Mouse (Mus musculus) urinary bladder, postnatal 4 days (tissue): ENCODE results near the gene Lce1b.
"Not testable (repeated sequence)": the region's sequence is repeated elsewhere in the genome, so short reads cannot be mapped to it uniquely, and the experiment has no call there.

Experiments used
- DNase-seq, 2 experiments: peaks; one replicate each; pipeline ENCODE4 v3.0.0; 2021 to 2022; ENCODE audit warnings: low spot score in 2 of 2

Lce1b gene

GRCm38 (mm10) chr3:92656826-92657225, at the start of gene Lce1b:
Gene Lce1b (minus strand): TSS chr3:92656926.
- no peak for DNase-seq

GRCm38 (mm10) chr3:92694613-92695012, 37.9 kb upstream of the Lce1b start:
- DNase-seq: no peak

DNA sequence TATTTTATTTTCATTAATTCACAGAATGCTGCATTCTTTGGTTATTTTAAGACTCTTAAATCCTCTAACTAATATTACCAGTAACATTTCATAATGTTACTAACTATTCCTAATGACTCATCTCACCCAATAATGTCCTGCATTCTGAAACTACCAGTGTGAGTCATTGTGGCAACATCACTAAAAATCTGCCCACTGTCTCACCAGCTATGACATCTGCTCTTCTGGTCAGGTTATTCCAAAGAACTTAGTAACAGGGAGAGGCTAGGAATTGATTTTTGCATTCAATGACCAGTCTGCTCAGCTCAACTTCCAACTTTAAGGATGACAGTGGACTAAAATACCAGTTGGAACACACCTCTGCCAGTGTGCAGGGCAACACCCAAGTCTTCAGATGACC, 35.0 kb upstream of the Lce1b start:
- no peak for DNase-seq

DNA sequence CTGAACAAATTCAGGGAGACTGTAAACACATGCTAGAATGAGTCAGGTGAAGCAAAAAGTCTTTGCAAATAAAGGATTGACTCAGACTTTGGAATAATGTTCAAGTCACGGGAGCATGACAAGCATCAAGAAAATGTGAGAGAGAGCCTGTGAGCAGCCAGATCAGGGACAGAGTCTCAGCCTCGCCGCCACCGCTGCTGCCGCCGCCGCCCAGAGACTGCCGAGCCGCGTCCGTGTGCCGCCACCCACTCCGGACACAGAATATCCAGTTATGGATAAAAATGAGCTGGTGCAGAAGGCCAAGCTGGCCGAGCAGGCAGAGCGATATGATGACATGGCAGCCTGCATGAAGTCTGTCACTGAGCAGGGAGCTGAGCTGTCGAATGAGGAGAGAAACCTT, 32.4 kb upstream of the Lce1b start:
- DNase-seq: not testable (repeated sequence)

DNA sequence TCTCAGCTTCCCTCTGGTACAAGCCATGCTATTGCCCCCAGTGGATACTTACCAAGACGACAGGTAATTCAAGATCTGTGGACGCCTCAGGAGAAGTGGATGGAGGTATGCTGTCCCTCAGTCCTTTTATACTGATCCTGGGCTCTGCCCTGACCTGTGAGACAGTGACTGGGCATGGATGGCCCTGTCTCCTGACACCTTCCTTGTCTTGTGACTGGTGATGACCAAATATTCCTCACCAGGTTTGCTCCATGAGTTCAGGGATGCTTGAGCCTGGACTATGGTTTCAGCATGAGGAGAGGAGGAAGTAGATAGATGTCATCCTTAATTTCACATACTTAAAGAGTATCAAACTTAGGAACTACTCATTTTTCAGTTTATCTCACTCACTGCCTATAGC, 30.4 kb upstream of the Lce1b start, which contains the start of gene Lce1d:
TSS of gene Lce1d (minus strand) at position 101 of the 400 bp plus-strand sequence.
- no peak for DNase-seq

DNA sequence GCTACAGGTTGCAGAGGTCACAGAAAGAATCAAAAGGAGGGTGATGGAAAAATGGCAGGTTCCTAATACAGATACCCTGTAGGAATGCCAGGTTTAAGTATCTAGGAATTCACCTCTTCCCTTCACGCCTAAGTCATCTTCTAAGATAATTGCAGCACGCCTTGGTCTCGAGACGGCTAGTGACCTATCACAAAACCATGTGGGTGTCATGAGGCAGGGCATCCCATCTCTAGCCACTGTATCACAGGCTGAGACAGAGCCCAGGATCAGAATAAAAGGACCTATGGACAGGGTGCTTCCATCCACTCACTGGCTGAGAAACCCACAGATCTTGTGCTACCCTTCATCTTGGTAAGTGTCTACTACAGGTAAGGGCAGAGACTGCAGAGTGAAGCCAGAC, 22.2 kb upstream of the Lce1b start, which contains the start of gene Lce1c:
TSS of gene Lce1c (plus strand) at position 301 of the 400 bp plus-strand sequence.
- DNase-seq: no peak

DNA sequence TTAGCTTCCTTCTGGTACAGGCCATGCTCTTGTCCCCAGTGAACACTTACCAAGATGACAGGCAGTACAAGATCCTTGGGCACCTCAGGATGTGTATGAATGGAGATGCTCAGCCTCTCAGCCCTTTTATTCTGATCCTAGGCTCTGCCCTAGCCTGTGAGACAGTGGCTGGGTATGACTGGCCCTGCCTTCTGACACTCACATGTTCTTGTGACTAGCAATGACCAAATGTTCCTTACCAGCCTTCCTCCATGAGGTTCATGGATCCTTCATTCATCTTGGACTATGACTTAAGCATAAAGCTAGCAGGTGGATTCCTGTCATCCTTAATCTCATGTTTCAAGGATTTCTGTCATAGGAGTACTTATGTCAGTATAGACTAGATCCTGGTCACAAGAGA, 13.5 kb upstream of the Lce1b start, which contains the start of gene Lce1a2:
TSS of gene Lce1a2 (minus strand) at position 101 of the 400 bp plus-strand sequence.
- DNase-seq: no peak

DNA sequence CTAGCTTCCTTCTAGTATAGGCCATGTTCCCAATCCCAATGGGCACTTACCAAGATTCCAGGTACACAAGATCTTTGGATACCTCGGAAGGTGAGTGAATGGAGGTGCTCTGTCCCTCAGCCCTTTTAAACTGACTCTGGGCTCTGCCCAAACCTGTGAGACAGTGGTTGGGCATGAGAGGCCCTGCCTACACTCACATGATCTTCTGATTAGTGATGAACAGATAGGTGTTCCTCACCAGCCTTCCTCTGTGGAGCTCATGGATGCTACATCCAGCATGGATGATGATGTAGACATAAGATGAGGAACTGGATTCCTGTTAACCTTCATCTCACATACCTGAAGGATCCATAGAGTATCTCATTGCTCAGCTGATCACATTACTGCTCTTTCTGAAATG, 8.5 kb downstream of the Lce1b start, which contains the start of gene Lce1a1:
TSS of gene Lce1a1 (minus strand) at position 101 of the 400 bp plus-strand sequence.
- no peak for DNase-seq

- no peak for DNase-seq
These were observed 16.9 kb downstream of the Lce1b start for GRCm38 (mm10) chr3:92639854-92640253.

- no peak for DNase-seq
These were observed 18.1 kb downstream of the Lce1b start for GRCm38 (mm10) chr3:92638653-92638991.

GRCm38 (mm10) chr3:92637745-92638652, 18.7 kb downstream of the Lce1b start:
- no peak for DNase-seq

DNA sequence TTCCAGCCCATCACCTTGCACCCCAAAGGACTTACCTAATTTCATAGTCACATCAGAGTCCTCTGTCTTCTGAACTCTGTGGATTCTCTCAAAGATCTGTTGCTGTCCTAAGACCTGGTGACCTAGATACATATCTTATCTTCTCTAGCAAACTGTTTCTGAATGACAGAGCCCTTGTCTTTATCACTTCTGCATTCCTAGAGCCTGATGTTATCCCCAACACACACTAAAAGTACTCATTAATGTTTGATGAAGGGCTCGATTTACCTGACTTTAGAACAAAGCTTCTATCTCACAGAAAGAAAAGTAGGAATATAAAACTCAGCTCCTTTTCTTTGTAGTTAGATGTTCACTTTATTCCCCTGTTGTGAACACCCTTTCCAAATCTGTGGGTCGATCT, 35.2 kb downstream of the Lce1b start, which contains the start of gene Lce6a:
TSS of gene Lce6a (minus strand) at position 101 of the 400 bp plus-strand sequence.
- no peak for DNase-seq

GRCm38 (mm10) chr3:92609804-92610203, 46.9 kb downstream of the Lce1b start:
- DNase-seq: no peak

DNA sequence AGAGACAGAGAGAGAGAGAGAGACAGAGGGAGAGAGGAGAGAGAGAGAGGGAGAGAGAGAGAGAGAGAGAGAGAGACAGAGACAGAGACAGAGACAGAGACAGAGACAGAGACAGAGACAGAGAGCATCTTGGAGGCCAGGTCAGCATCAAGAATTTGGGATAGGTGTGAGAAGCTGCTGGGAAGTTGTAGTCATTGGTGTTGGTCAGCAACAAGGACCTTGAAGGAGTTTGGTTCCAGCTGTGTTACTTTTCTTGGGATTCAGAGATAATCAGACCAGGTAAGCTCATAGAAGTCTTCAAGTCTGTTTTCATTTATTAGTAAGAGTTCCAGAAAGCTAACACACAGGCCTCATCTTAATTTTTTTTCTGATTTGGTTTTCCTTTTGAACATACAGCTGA, 49.3 kb downstream of the Lce1b start, which contains the start of gene 2210017I01Rik:
TSS of gene 2210017I01Rik (minus strand) at position 101 of the 400 bp plus-strand sequence.
- DNase-seq: no peak
